Mouse (Mus musculus) adrenal gland, postnatal 25 days (tissue): ENCODE results near the gene Il4. TPM values are rescaled to one million over a fixed set of nuclear protein-coding genes. Genes with fewer than 3 reads are reported as not detected.

ENCODE experiments used
- DNase-seq: peaks from one replicate; pipeline ENCODE4 v3.0.0; 2021; ENCODE audit warnings: mixed read lengths
- long read RNA-seq: library from polyadenylated mRNA; stranded (forward); transcript quantifications from one replicate; pipeline ENCODE4 v2.0.0, GENCODE M21; 2021
- total RNA-seq: library from RNA; stranded (reverse); gene quantifications from 2 replicates; pipeline ENCODE4 v1.2.3, GENCODE M21; 2021

Il4 gene
- not detected in 2 replicates for total RNA-seq
- long read RNA-seq = 0 reads

- DNase-seq = no peak
Measured at GRCm38 (mm10) chr11:53618619-53619198, at the start of gene Il4. Gene Il4 (minus strand): TSS chr11:53618669.

- no peak for DNase-seq
Measured at GRCm38 (mm10) chr11:53664091-53664490, 45.6 kb upstream of the Il4 start.

GRCm38 (mm10) chr11:53662794-53663674, 44.6 kb upstream of the Il4 start:
- DNase-seq = no peak

GRCm38 (mm10) chr11:53657828-53658227, 39.4 kb upstream of the Il4 start:
- no peak for DNase-seq

GRCm38 (mm10) chr11:53657381-53657780, 38.9 kb upstream of the Il4 start:
- DNase-seq = no peak

GRCm38 (mm10) chr11:53656558-53657202, 38.2 kb upstream of the Il4 start:
- DNase-seq = no peak

- no peak for DNase-seq
Measured at GRCm38 (mm10) chr11:53655043-53655442, 36.6 kb upstream of the Il4 start.

- DNase-seq = no peak
Measured at GRCm38 (mm10) chr11:53652427-53652826, 34.0 kb upstream of the Il4 start.

- no peak for DNase-seq
Measured at GRCm38 (mm10) chr11:53651441-53651840, 33.0 kb upstream of the Il4 start.

- no peak for DNase-seq
Measured at GRCm38 (mm10) chr11:53644017-53644416, 25.5 kb upstream of the Il4 start.

GRCm38 (mm10) chr11:53642744-53643279, 24.3 kb upstream of the Il4 start:
- DNase-seq = no peak

GRCm38 (mm10) chr11:53637803-53638260, 19.4 kb upstream of the Il4 start:
- DNase-seq = no peak

- DNase-seq = no peak
Measured at GRCm38 (mm10) chr11:53637046-53637802, 18.8 kb upstream of the Il4 start.

- DNase-seq = no peak
Measured at GRCm38 (mm10) chr11:53636183-53636646, 17.7 kb upstream of the Il4 start.

GRCm38 (mm10) chr11:53635590-53636182, 17.2 kb upstream of the Il4 start:
- DNase-seq = no peak

GRCm38 (mm10) chr11:53634556-53634955, 16.1 kb upstream of the Il4 start, which contains the start of gene Il13:
Gene Il13 (minus strand): TSS chr11:53634702.
- no peak for DNase-seq

GRCm38 (mm10) chr11:53633644-53634043, 15.2 kb upstream of the Il4 start:
- no peak for DNase-seq

- DNase-seq = no peak
Measured at GRCm38 (mm10) chr11:53632122-53632733, 13.8 kb upstream of the Il4 start.

GRCm38 (mm10) chr11:53627859-53628258, 9.4 kb upstream of the Il4 start:
- DNase-seq = peak; percentile 62

- no peak for DNase-seq
Measured at GRCm38 (mm10) chr11:53626802-53627373, 8.4 kb upstream of the Il4 start.

- DNase-seq = no peak
Measured at GRCm38 (mm10) chr11:53624124-53624523, 5.7 kb upstream of the Il4 start.
